Mouse (Mus musculus): ENCODE data around the gene Olfr397.

The Olfr397 gene

GRCm38 (mm10) chr11:73960517-73960916 is at the start of gene Olfr397:
Olfr397 (plus strand) TSS chr11:73960817.
- no peak for DNase-seq (ENCODE audit: low spot score in 2 of 2)

DNA sequence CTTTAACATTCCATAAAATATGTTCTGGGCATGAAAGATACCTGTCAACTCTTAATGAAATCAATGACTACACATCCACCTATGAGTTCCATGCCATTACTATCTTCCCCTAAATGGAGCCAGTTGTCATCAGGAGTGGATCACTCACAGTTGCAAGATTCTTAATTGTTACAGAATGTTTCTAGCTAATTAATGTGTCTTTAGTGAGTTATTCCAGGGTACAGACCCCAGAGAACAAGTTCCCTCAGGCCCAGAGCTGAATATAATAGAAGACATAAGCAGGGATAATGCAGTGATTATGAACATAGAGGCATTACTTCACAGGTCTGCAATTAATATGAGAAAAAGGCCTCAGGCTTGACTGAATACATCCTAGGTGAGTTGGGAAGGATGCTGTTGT is 24.2 kb upstream of the Olfr397 start, which contains the start of gene Olfr23:
Gene Olfr23, plus strand, starts transcription at position 301 of the 400 bp plus-strand sequence.
- DNase-seq (ENCODE audit: low spot score in 2 of 2), result no peak

DNA sequence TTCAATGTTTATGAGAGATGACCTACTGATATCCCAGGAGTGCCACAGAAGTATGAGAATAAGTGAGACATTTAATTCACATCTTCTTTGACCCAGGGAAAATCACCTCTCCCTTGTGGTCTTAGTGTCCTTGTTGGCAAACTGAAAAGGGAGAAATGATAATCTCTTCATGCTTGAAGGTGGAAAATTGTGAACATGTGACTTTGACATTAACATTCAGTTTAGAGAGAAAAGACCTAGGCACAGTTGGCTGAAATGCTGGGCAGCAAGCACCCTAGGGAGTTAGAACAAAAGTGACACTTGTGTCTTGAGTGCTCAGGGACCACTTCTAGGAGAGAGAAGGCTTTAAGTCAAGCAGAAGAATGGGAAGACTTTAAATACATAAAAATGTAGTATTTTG is 29.7 kb downstream of the Olfr397 start, which contains the start of gene Olfr398:
Gene Olfr398, minus strand, starts transcription at position 101 of the 400 bp plus-strand sequence.
- DNase-seq (ENCODE audit: low spot score in 2 of 2), result no peak

GRCm38 (mm10) chr11:73993115-73993514 is 32.5 kb downstream of the Olfr397 start:
- DNase-seq (ENCODE audit: low spot score in 2 of 2), result no peak

All from frontal cortex, postnatal 36 days (tissue).